Mouse (Mus musculus): Measurements from ENCODE around the gene Fam89b. TPM values are rescaled to one million over a fixed set of nuclear protein-coding genes. Genes with fewer than 3 reads are reported as not detected.
A peak's percentile ranks its signal among the peaks of the same experiment; 100 is the strongest.

The Fam89b gene
- total RNA-seq (2021), result 10 to 100 TPM; 43.1 to 44.9 TPM
- long read RNA-seq, experiment 1, transcript Fam89b-201 (2 exons, 1,197 nt), result major isoform, 29 of 35 reads
- long read RNA-seq, experiment 1, partial matches to known transcripts, result 0 of 35 reads
- long read RNA-seq, experiment 1, other reads (novel, unspliced or antisense), result 1 of 35 reads
- long read RNA-seq, experiment 2, transcript Fam89b-202 (2 exons, 1,189 nt), result minor isoform, 9 of 51 reads
- long read RNA-seq, experiment 2, transcript Fam89b-201 (2 exons, 1,197 nt), result major isoform, 38 of 51 reads
- long read RNA-seq, experiment 2, partial matches to known transcripts, result 0 of 51 reads
- long read RNA-seq, experiment 2, other reads (novel, unspliced or antisense), result 0 of 51 reads

DNA sequence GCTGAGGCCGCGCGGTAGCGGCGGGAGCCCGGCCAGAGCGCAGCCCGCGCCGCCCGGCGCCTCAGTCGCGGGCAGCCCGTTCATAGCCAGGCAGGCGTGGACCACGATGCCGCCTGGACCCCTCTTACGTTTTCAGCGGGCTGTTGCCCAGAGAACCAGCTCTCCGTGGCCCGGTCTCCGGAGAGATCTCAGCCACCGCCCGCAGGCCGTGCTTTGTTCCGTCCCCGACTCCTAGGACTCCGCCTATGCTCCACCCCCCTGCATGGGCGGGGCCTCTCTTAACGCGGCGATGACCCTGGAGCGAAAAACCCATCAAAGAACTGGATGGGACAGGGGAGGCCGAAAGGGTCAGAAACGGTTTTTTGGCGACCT, at the start of gene Fam89b:
Gene Fam89b, minus strand, starts transcription at position 210 of the 372 bp plus-strand sequence.
- peak; percentile 92 for DNase-seq

GRCm38 (mm10) chr19:5778312-5778711, 48.9 kb upstream of the Fam89b start:
- no peak for DNase-seq

DNA sequence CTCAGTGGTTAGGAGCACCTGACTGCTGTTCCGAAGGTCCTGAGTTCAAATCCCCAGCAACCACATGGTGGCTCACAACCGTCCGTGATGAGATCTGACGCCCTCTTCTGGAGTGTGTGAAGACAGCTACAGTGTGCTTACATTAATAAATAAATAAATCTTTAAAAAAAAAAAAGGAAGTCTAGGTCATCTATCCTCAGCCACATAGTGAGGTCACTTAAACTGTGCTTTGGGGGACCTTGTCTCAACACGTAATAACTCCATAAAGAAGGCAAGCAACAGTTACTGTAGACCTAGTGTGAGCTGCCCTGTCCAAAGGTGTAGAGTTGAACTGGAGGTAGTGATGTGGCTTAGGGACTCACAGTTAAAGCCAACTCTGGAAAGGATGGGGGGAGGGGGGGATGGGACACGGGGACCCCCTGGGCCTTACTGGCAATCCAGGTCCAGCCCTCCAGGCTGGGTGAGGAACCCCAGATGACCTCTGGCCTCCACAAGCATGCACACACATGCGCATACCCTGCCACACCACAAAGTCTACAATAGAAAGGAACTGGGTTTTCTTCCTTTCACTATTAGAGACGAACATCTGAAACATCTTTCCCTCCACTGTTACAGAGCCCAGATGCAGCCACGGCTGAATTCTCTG, 48.1 kb upstream of the Fam89b start:
- no peak for DNase-seq

- DNase-seq, result peak; percentile 95
Observed at GRCm38 (mm10) chr19:5770925-5771860, 41.7 kb upstream of the Fam89b start, which contains the start of gene Scyl1. Scyl1 (minus strand) TSS chr19:5771419.

DNA sequence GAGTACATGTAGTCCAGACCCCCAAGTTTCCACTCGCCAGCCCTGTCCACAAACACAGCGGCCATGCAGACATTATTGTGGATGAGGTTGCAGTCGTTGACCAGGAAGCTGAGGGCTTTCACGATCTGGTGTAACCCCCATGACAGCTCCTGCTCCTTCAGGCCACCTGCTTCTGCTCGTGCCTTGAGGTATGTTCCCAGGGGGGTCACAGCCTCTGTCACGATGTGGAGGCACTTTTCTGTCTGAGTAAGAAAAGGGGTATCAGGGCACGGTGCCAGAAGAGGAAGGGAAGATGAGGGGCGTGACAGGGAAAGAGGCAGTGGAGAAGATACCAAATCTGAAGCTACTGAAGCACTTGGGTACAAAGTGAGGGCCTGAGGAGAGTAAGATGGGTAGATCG, 40.9 kb upstream of the Fam89b start:
- no peak for DNase-seq

DNA sequence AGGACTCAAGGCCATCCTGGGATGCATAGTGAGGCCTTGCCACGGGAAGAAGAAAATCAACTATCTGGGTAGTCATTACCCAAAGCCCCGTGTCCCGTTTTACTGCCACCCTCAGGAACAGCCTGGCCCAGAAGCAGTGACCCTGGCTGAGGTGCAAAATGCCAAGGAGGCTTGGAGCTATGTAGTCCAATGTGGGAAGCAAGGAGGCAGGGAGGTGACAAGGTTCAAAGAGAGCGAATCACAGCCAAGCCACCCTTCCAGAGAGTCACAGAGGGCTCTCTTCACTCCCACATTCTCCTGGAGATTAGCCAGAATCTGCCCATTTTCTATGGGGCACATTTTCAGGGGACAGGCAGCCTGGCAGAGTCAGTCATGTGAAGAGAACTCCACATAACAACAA, 37.8 kb upstream of the Fam89b start:
- DNase-seq, result no peak

DNA sequence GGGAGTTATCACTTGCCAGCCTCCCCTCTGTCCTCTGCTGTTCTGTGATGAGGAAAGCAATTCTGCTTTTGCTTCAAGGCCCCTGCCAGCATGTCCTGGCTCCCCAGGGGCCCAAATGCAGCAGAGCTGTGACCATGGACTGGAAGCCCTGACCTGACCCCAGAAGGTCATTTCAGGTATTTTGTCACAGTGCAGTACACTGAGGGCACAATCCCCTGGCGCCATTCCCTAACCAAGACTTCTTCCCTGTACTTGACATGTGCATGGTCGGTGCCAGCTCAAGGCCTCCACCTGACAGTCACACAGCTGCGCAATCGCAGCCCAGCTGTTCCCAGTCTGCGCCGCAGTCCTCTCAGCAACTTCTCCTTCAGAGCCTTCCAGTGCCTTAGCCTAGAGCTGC, 33.7 kb upstream of the Fam89b start:
- no peak for DNase-seq

GRCm38 (mm10) chr19:5758878-5759403, 29.5 kb upstream of the Fam89b start:
- no peak for DNase-seq

- peak; percentile 55 for DNase-seq
Observed at GRCm38 (mm10) chr19:5756991-5757636, 27.7 kb upstream of the Fam89b start.

GRCm38 (mm10) chr19:5756321-5756985, 27.0 kb upstream of the Fam89b start:
- no peak for DNase-seq

- peak; percentile 63 for DNase-seq
Observed at GRCm38 (mm10) chr19:5751742-5752141, 22.3 kb upstream of the Fam89b start.

DNA sequence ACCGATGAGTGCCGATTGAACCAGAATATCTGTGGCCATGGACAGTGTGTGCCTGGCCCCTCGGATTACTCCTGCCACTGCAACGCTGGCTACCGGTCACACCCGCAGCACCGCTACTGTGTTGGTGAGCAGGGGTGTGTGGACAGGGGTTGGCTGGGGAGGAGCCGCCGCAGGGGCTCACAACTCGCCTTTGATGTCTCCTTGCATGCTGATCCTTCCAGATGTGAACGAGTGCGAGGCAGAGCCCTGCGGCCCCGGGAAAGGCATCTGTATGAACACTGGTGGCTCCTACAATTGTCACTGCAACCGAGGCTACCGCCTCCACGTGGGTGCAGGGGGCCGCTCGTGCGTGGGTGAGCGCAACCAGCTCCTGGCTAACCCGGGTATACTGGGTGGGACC, 21.5 kb upstream of the Fam89b start:
- no peak for DNase-seq

DNA sequence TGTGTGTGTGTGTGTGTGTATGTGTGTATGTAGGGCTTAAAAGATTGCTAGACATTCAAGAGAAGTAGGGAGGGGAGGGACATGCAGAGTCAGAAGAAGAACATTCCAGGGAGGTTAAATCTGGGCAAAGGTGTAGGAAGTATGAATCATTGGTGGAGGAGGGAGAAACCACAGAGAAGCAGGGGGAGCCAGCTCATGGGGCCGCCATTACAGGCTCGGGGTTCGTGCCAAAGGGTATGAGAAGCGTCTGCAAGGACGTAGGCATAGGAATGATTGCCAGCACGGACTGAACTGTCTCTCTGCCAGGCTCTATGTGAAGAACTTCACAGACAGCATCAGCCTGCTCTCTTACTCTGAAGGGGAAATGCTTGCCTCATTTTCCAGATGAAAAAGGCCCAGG, 20.0 kb upstream of the Fam89b start:
- no peak for DNase-seq

GRCm38 (mm10) chr19:5746907-5747363, 17.5 kb upstream of the Fam89b start:
- no peak for DNase-seq

DNA sequence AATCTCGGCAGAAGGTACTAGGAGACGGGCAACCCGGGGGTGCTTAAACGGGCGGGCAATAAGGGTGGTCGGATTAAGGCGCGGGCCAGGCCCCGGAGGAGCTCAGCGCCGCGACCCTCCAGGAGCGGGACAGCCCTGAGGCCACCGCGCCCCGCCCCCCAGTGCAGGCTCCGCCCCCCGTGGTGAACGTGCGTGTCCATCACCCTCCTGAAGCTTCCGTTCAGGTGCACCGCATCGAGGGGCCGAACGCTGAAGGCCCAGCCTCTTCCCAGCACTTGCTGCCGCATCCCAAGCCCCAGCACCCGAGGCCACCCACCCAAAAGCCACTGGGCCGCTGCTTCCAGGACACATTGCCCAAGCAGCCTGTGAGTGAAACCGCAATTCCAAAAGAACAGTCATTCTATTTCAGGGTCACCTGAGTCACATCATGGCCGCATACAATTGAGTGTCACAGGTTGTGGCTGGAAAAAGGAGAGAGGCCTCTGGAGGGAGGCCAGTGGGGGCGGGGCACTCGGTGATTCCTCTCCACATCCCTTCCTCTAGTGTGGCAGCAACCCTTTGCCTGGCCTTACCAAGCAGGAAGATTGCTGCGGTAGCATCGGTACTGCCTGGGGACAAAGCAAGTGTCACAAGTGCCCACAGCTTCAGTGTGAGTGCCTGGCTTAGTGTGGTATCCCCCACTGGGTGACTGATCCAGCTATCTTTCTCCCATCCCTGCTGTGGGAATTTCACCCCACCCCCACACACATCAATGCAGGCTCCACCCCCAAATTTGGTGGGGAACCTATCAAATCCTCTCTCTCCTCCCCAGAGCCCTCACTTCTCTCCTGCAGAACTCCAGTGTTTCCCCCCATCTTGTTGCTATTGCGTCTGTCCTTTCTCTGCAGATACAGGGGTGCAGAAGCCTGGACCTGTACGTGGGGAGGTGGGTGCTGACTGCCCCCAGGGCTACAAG, 16.6 kb upstream of the Fam89b start:
- peak; percentile 42 for DNase-seq

GRCm38 (mm10) chr19:5743576-5743975, 14.1 kb upstream of the Fam89b start:
- DNase-seq, result no peak

- DNase-seq, result peak; percentile 62
Observed at GRCm38 (mm10) chr19:5742241-5742641, 12.8 kb upstream of the Fam89b start.

GRCm38 (mm10) chr19:5741641-5742240, 12.3 kb upstream of the Fam89b start:
- DNase-seq, result peak; percentile 88

All from gastrocnemius, postnatal 10 days (tissue).